Mouse (Mus musculus) cerebellum, postnatal 4 days (tissue): Measurements from ENCODE around the gene Gab2.
A peak's percentile ranks its signal among the peaks of the same experiment; 100 is the strongest.

ENCODE experiments used
- DNase-seq, 2 experiments: peaks; one replicate each; pipeline ENCODE4 v3.0.0; 2022; ENCODE audit warnings: low spot score in 2 of 2, mixed read lengths in 1 of 2

Gab2 gene

DNA sequence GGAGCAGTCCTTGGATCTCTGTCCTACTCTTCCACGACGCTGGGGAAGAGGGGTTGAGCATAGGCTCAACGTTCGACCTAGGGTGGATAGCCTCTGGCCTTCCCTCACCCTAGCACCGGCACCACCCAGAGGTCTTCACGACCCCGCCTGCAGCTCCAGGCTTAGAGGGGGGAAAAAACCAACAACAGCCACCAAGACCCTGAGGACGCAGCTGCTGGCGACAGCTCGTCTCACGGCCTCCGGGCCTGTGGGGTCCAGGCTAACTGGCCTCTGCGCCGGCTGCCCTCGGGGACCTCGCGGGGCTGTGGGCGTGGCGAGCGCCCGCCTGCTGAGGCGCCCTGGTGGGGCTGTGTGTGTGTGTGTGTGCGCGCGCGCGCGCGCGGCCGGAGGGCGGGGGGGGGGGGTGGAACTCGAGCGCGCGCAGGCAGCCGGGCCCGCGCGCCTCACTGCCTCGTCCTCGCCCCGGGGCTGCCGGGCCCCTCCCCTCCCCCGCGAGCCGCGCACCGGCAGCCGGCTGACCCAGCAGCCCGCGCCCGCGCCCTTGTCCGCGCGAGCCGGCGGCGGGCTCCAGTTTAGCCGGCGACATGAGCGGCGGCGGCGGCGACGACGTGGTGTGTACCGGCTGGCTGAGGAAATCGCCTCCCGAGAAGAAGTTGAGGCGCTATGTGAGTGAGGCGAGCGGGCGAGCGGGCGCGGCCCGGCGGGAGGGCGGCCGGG lies at the start of gene Gab2:
TSS of gene Gab2 (plus strand) at position 345 of the 717 bp plus-strand sequence.
- DNase-seq, result peak; percentile 31 to 53

DNA sequence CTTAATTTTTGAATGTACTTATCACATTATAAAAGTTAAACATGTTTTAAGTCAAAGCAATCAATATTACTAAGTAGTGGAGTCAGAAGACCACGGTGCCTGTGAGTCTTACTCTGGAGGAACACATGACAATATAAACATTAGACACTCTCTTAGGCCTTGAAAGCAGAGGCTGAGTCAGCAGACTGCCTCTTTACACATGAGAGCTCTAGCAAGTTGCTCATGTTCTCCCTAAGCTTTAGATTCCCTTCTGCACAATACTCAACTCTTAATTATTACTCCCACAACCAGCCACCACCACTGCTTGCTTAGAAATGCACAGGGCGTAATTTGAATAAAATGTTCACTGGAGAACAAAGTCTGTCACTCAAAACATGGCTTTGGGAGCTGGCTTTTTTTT lies 49.0 kb upstream of the Gab2 start:
- DNase-seq, result no peak

DNA sequence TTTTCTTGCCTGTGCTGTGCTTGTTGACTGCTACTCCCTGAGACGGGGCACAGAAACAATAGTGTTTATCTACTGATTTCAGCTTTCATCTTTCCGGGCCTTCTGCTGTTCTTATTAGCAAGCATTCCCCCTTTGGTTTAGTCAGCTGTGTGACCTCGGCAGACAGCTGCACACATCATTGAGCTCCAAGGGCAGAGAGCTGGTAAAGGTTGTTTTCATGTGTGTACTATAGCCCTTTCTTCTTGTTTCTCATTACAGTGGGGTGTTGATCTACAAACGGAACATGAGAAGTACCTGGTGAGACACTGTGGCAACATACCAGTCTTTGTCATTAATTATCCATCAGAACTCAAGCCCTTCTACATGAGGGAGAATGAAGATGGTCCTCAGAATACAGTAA lies 41.7 kb upstream of the Gab2 start:
- no peak for DNase-seq

DNA sequence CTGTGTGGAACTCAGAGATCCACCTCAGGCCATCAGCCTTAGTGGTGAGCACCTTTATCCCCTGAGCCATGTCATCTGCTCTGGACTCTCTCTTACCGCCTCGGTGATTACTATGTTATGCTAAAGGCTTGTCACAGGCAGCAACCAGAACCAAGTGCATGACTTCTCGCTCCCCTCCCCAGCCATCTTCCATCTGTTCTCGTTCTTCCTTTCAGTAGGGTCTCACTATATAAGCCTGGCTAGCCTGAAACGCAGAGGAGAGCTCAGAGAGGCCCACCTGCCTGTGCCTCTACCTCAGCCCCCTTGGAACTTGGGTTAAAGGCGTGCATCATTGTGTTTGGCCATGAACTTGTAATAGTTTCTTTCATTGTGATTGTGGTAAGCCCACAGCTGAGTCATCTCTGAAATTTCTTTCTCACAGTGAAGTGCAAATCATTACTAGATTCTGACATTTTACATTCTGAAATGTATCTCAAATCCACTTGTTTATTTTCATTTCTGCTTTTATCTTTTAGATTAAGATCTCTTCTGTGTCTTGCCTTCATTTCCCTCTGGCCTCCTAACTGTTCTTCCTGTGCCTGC lies 39.4 kb upstream of the Gab2 start:
- no peak for DNase-seq

DNA sequence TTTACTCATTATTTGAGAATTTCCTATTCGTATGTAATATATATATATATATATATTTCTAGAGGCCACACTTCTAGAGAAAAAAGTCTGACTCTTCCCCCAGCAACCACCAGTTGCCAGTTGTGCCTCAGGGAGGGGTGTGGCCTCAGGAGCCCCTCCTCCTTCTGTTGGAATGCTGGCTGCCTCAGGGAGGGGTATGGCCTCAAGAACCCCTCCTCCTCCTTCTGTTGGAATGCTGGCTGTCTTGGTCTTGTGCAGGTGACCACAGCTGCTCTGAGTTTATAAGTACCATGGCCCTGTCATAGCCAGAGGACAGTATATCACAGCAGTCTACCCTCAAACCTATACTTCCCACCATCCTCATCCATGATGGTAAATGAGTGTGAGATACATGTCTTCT lies 38.4 kb upstream of the Gab2 start:
- no peak for DNase-seq

DNA sequence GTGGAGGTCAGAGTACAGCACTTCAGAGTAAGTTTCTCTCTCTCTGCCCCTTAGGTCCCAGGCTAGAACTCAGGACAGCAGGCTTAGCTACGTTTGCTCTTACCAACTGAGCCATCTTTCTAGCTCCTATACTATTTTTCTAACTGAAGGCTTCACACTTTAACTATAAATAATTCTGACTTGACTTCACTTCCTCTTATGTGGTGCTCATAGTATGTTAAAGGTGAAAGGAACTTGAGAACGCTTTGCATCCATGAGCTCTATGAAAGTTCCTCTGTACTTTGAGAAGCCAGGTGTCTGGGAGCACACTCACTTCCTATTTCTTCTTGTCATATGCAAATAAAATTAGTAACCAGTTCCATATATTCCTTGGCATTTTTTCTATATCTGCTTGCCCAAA lies 20.4 kb upstream of the Gab2 start:
- no peak for DNase-seq

DNA sequence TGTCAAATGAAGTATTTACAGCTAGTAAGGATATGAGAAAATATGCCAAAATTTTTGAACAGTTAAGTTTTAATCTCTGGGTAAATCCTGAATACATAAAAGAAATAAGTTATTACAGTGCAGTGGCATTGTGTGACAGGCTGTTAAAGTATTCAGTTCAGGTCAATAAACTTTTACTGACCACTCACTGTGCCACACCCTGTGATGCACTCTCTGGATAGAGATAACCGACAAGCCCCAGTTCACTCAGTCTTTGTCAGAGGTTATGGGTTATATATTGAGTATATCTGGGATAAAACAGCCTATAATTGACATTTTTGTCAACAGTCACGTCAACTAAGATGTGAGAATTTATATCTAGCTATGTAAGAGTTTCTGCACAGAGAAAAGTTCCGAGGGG lies 9.9 kb upstream of the Gab2 start:
- DNase-seq, result no peak

DNA sequence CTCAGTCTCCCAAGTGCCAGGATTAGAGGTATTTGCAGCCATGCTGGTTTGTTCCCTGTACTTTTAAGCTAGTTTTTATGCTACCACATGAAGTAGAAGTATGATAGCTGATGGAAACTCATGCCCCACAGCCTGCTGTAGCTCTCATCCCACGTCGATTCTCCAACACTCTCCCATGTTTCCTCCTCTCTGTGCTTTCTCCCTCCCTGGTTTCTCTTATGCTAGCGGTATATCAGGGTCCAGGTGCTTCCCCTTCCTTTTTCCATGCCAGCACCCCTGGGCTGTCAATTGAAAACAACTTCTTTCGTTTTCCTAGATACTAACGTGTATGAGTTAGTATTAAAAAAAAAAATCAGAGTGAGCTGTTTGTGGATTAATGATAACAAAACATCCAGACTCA lies 9.3 kb upstream of the Gab2 start:
- DNase-seq, result no peak

DNA sequence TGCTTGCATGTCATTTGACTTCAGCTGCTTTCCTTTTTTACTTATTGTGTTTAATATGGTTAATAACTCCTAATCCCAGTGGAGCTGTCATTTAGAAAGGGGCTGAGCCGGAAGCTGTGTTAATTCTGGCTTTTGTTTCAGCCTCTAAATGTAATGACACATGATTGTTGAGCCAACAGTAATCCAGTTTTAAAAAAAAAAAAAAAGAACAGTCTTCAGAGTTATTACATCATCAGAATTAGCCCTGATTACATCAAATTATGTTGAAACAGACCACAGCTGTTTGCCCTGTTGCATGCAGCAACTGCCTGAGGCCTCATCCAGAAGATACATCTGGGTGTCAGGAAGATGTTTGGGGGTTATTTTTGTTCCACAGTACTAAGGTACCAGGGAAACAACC lies 6.4 kb upstream of the Gab2 start:
- DNase-seq, result no peak

DNA sequence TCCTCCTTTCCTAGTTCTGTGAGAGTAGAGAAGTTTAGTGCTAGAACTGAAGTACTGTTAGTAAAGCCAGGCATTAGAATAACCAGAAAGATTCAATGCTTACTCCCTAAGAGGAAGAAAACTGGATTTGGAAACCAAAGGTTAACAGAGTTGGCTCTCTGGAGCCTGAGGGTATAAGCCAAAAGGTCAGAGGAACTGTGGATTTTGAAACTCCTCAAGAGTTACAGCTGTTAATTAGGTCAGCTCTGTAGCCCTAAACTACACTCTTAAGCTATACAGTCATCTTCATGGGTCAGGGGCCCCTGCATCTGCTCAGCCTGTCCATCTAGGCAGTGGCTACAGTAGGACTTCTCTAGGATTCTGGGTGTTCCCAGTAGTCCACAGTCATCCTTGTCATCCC lies 4.4 kb upstream of the Gab2 start:
- no peak for DNase-seq

DNA sequence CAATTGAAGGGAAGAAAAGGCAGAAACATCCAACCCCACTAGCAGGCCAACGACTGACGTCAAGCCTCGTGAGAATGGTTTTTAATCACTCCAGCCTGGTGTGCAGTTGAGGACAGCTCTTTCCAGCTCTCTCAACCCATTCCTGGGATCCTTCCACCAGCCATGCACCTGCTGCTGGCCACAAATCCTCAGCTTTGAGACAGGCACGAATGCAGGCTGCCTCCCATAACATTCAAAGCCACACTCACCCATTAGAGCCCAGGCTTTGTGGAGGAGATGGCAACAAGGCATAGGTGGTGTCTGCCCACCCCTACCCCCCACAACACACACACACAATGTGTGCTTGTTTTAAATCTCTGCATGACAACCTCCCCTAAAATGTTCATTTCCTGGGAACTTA lies 2.7 kb upstream of the Gab2 start:
- DNase-seq, result no peak

DNA sequence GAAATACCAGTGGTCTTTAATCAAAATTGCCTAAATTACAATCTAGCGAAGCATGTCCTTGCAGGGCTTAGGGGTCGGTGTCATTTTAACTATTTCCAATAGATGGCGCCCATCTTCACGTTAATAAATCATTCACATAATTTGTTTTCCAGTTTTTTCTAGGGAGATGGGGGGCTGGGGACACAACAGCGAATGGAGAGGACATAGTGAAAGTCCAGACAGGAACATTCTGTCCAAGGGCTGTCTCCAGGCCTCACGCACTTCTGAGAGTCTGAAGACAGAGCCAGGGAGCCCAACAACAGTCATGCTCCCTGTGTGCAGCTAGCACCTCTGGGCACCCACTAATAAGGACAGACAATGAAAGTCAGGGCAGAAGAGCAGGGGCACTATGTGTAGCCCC lies 2.2 kb upstream of the Gab2 start:
- peak in 1 of 2 experiments; percentile 42 for DNase-seq

DNA sequence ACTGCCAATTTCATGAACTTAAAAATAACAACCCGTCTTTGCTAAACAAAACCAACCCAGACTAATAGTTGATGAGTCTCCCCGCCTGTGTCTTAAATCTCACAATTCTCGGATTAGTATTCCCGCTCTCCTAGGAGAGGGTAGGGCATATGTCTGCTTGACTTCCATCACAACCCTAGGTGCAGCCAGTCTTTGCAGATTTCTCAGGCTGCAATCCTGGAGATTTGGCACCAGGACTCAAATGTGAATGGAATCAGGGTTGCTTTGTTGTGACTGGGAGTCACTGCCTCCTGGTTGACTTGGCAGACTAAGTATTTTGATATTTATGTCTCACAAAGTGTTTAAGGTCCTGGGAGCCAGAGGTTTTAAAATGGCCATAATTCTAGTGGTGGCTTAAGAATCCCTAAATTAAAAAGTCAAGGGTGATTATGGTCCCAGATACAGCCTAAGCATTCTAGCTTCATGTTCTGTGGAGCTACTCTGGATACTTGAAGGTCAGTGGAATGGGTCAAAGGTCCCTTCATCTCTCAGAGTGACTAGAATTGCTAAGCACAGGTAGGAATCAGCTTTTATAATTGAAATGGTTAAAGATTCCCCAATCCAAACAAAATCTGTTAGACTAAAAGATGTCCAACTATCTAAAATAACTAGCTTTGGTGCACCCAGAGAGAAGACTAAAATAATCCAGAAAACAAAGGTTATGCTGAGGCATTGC lies 1.6 kb upstream of the Gab2 start:
- DNase-seq, result no peak

DNA sequence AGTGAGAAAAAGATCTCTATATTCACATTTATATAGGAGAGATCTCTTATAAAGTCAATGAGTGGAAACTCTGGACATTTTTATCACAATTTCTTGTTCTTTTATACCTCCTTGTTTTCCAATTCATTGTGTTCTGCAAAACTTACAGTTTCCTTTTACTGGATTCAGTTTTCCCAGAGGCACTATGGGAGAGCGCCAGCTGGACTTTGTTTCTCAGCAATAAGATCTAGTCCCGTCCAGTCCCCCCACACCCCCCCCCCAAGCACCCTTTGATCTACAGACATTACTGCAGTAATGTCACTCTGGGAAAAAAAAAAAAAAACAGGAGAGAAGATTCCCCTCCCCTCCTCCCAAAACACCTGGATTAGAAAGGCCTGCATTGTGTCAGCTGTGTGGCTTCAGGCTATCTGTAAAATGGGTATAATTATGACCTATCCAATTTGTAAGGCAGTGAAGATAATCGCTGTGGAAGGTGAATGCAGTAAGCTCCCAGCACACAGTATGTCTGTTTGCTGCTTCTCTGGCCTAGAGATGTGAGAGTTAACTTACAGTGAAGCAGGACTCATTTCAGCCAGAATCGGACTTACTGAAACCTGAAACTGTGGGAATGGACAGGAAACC lies 655 bp upstream of the Gab2 start:
- DNase-seq, result no peak

DNA sequence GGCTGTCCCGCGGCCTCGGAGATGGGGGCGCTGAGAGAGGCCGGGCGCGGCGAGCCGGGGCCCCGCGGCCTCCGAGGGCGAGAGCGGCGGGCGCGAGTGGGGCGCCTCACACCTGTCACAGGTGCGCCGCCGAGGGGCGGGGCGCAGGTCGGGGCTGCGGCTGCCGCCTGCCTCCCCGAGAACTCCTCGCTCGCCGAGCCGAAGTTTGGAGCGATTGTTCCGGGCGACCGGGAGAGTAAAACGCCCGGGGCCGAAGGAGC lies 503 bp downstream of the Gab2 start:
- no peak for DNase-seq

DNA sequence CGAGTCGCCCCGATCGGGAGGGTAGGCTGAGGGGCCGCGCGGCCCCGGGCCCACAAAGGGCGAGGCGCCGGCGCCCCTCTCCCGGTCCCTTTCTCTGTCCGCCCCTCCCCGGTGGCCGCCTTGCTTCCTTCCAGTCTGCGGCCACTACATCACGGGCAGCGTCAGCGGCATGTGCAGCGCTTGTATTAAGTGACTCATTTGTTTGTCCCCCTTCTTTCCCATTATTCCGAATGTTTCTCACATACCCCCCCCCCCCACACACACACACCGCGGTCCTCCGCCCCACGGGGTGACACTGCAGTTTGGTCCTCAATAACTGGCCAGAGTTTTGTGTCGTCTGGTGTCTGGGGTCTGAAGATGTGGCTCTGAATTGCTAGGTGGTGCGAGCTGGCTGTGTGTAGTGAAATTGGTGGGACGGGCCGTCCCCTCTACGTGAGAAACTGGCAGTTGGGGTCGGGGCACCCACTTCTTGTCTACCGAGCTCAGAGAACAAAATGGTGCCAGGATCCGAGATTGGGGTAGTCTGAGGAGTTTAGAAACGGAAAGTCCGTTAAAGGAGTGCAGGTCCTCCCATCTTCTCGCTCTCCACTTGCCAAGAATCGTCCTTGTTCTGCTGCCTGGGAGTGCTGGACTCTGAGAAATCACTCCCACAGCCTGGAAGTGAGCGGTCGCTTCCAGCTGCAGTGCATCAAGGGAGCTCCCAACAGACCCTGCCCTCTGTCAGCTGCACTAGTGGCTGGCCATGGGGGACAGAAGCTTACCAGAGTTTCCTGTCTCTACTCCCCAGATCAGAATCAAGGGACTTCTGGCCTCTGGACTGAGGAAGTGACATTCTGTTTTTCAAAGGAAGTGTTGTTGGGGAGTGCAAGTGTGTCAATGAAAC lies 1.1 kb downstream of the Gab2 start:
- peak in 1 of 2 experiments; percentile 21 for DNase-seq

DNA sequence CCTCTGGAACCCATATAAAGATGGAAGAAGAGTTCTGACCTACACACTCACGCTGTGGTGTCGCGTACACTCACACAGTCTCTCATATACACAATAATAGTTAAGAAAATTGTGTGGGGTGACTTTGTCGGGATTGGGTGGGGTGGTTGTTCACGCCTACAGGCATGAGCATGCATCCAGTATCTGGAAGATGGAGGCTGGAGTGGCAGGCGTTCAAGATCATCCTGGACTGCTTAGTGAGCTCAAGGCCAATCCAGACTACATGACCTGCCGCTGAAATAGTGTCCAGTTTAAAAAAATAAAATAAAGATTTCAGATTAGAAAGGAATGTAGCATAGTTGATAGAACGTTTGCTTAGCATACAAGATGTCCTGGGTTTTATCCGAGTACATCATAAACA lies 2.2 kb downstream of the Gab2 start:
- DNase-seq, result no peak

DNA sequence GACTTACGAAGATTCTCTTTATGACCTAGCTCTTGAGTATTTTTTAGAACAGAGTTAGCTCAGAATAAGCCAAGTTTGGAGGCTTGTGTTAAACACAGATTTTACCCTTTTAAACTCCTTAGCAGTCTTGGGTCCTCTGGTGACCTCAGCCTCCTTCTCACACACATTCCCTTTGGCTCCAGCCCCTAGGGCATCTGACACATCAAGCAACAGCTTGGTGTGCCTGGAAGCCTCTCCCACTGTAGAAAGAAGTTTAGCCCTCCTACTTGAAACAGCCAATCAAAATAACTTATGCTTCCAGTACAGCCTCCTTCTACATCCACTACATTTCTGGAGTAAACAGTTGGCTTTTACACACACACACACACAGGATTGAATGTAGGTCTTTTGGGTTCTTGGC lies 2.8 kb downstream of the Gab2 start:
- DNase-seq, result no peak

DNA sequence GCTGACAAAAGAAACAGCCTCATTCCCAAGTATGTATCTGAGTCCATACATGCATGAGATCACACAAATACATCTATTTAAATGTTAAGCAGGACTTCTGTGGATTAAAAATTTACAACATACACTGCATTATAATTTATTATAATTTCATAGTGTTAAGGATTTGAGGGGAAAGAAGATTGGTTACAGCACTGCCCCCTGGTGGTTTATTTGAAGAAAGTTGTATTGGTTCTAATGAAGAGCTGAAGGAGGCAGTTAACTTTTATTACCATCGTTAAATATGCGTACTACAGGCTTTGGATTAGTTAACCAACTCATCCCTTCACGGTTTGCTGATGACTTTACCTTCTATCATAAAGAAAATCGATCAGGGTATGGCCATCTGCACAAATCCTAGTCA lies 3.9 kb downstream of the Gab2 start:
- DNase-seq, result no peak

DNA sequence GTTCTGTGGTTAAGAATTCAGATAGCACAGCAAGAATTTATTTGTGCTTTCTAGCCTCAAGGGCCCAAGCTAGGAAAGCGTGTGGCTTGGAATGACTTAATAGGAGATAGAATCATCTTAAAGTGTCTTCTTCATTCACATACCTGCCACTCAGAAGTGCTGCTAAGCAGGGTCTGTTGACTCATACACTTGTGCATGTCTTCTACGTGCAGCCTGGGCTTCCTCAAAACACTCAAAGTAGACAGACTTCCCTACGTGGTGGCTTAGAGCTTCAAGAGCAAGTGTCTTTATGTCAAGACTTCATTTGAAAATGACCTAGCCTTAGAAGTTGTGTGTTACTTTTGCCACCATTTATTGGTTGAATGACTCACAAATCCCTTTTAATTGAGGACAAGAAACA lies 12.9 kb downstream of the Gab2 start:
- DNase-seq, result no peak

DNA sequence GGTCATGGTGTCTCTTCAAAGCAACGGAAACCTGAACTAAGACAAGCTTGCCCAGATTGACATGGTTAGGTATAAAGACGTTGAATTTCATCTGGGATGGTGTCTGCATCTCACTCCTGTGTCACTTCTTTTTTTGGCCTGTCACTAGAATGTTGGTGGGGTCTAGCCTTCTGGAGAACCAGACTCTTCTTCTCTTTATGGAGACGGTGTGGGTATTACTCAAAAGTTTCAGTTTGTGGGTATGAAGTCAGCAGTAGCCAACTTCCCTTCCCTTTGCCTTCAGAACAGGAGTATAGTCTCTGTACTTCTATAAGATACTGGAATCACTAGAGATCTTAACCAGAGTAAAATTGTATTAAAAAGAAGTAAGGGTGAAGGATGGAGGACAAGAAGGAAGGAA lies 26.7 kb downstream of the Gab2 start:
- no peak for DNase-seq

DNA sequence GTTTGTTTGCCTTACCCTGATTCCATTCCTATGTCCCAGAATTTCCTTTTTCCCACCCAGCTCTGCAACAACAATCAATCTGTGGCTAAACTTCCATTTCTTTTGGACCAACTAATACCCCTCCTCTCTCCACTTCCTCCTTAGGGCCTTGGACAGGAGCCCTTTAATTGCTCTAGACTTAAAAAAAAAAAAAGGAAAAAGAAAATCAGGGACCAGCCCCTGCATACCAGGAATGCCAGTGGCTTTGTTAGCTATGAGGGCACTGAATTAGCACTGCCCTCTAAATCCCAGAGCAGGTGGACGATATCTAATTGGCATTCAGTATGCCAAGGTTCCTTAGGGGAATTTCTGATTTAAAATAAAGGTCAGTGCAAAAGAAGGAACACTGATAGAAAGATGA lies 47.6 kb downstream of the Gab2 start:
- DNase-seq, result no peak
